Mouse (Mus musculus) ovary, postnatal 10 days (tissue): ENCODE data around the gene Dpp7.

Experiments used
- DNase-seq: peaks from one replicate; pipeline ENCODE4 v3.0.0; 2022; ENCODE audit warnings: low spot score

The Dpp7 gene

DNA sequence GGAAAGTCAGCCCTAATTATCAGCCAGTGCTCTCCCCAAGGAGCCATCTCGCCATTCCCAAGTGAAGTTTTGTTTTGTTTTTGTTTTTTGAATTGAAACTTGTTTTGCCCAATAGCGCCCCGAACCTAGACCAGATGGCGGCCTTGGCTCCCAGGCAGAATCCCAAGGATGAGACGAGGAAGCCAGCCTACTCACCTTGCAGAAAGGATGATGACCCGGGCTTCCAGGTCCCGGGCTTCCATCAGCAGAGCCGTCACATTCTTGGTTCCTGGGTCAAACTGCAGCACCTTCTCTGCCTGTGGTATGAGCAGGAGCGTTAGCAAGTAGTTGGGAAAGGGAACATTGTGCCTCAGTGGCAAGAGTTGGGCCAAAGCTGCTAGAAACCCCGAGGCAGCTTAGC is 46.0 kb downstream of the Dpp7 start:
- DNase-seq, result no peak

DNA sequence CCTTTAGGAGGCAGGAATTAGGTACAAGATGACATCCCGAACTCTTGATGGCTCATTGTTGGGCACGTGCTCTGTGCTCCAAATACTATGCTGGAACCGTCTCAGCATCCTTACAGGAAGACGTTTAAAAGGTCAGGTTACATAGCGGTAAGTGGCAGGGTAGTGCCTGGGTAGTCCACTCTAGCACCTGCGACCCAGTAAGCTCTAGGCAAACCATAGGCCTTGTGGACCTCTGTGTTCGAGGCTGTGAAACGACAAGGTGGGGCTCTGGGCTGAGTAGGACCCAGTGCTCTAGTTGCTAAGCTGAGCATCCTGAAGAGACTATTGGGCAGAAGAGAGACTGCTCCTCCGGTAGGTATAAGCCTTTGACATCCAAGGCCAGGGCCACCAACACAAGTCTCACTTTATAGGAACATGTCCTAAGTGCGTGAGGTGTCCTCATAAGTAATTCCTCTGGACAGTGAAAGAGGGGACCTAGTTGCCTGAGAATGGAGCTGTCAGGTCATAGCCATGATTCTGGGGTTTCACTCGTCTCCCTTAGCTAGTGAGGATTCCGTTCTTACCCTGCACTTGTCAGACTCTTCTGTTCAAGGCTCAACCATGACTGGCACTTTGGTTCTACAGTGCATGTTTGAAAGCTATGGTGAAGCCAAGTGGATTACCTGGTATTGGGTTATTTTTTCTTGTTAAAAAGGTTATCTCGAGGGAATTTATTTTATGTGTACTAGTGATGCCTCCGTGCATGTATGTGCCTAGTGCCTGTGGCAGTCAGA is 50.4 kb downstream of the Dpp7 start:
- DNase-seq, result no peak

DNA sequence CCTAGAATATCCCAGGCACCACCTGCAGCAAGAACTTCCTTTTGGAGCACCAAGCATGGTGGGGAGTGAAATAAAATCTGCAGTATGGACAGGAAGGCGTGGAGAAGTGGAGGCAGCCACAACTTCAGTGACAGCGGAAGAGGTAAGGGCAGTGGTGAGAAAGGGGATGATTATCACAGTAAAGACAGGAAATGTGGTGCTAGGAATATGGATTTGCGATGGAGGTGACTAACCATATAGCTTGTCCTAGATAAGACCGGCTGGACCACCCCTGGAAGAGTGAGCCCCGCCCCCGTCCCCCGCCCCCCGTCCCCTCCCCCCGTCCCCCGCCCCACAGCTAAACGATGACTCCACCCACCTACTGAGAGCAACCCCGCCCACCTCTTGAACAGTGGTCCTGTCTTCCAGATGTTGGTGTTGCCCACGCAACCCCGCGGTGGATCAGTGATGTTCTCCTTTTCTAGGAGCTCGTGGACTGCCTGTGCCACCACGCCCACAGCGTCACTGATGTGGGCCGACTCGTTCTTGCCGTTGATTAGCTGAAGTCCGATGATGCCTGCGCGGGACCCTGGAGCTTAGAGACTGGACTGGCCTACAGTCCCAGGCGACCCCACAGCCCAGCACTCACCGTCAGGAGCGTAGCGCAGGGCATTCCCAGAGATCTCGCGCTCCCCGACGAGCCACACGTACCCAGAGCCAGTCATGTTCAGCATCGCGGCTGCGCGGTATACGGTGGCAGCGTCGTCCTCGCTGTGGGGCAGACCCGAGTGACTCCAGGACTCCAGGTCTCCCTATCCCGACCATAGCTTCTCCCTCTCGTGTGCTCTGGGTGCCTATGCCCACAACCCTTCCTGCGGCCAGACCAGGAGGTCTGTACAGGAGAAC is 51.3 kb downstream of the Dpp7 start:
- DNase-seq, result no peak

DNA sequence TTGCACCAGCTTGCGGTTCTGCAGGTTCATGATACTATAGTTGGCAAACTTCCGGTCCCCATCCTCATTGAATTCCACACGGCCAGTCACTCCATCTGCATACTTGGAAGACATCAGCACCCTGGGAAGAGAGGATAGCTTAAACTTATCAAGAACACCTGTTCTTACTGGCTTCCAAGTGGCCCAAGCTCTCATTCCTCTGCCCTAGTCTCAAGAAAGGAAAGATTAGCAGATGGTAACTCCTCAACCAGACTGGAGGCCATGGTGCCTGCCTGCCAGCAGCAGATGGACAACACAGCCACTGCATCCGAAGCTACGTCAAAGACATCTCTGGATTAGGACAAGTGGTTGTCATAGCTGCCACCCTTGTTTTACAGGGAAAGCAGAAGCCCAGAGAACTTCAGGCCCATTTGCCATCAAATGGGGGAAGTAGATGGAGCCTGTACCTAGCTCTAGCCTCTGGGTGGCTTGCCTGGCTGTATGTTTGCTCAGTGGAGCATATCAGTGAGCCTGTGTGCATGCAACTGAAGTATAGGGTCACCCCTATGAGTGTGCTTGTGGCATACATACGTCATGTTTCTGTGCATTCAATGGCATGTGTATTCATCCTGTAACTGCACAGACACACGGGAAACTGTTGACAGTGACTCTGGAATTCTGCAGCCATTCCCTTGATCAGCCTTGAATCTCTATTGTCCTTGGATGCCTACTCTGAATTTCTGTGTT is 52.1 kb downstream of the Dpp7 start:
- no peak for DNase-seq

DNA sequence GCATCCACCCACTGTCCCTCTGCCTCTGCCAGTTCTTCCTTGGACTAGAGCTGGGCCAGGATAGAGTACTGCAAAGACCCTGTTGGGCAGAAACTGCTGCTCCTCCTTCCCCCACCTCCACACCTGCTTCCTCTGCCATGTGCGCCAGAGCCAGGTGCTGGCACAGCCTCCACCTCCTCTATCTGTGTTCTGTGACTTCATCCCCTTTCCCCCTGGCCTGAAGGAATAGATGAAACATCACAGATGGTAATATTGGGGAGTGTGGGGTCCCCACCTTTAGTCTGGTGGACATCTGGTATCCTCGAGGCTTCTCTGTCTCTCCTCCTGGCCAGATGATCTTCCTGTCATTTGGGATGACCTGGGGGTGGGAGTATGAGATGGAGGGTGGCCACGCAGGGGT is 52.7 kb downstream of the Dpp7 start:
- no peak for DNase-seq
